Mouse (Mus musculus) right cerebral cortex, postnatal 25 days (tissue): Measurements from ENCODE around the gene Il5.
A peak's percentile ranks its signal among the peaks of the same experiment; 100 is the strongest.

ENCODE experiments used
- DNase-seq: peaks from one replicate; pipeline ENCODE4 v3.0.0; 2022

Il5 gene

DNA sequence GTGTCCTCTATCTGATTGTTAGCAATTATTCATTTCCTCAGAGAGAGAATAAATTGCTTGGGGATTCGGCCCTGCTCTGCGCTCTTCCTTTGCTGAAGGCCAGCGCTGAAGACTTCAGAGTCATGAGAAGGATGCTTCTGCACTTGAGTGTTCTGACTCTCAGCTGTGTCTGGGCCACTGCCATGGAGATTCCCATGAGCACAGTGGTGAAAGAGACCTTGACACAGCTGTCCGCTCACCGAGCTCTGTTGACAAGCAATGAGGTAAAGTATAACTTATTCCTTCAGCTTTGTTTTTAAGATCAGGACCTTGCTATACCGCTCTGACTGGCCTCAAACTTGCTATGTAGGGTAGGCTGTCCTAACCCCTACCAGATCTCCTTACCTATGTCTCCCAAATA, at the start of gene Il5:
Gene Il5, plus strand, starts transcription at position 80 of the 400 bp plus-strand sequence.
- DNase-seq: no peak

DNA sequence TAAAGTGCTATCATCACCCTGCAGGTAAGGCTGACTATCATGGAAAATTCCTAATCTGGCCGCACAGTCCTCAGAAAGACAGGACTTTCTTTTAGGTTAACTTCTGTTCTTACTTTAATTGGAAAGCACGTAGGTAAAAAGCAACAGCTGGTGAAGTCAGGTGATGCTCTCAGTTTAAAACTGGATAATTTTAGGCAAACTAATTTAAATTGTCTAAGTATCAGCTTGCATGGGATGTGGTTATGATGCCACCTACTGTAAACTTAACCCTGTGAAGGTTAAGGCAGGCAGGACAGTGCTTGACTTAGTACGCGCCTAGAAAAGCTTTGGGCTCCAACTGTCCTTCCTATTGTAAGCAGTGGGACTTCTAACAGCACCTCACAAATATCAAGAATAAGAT, 49.2 kb upstream of the Il5 start:
- no peak for DNase-seq

DNA sequence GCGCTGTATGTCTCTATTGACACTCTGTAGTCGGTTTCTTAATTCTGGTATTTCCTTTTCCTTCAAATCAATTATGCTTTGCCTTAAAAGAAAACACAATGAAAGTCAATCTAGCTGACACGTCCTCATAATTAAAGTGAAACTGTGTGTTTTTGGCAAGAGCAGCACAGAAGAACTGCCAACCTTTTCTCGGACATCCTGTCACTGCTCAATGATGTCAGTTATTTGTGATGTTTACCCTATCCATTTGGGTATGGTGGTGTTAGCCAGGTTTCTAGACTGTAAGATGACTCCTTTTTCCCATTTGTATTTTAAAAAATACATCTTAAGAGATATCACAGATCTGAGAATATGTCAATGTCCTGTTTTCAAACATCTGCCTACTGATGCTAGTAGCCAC, 40.5 kb upstream of the Il5 start:
- DNase-seq: no peak

DNA sequence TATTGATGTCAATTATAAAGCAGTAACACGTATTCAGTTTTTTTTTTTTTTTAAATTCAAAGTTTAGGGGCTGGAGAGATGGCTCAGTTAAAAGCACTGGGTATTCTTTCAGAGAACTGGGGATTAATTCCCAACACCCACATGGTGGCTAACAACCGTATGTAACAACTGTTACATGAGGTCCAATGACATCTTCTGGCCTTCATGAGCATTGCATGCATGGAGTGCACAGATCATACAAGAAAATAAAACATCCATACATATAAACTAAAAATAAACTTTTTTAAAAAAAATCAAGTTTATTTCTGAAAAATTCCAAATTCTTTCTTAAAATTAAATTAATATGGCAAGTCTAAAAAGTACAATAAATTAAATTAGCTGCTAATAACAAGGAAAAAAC, 38.9 kb upstream of the Il5 start:
- no peak for DNase-seq

DNA sequence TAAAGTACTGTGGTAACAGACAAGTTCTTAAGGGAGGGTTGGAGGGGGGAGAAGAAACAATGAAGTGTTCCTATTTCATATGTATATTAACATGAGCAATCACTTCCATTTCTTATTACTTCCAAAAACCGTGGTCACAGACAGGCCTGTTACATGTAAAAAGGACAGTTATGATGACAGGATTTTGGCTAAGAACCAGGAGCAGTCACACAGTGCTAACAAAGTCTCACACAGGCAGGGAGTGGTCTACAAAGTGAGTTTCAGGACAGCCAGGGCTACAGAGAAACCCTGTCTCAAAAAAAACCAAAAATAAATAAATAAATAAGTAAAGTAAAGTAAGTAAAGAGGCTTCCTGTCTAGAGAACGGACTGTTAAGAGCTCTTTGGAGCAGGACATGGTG, 38.4 kb upstream of the Il5 start:
- DNase-seq: no peak

DNA sequence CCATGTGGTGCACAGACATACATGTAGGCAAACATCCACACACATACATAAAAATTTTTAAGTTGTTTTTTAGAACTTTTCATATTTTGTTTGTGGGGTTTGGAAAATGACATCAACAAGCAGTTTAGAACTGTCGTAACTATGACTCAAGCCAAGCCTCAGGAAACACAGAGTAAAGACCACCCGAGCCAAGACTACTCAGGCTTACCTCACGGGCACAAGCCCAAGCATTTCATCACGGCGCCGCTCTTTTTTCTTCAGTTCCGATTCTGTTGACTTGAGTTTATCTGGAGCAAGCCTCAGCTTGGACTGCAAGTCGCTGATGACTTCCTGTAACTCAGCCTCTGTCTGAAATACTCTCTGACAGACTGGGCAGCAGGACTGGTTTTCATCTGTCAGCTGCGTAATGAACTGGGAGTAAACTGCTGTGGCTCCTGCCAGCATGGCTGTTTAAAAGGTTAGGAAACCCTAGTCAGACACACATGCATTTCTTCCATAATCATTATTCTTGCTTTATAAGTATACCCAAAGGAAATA, 37.5 kb upstream of the Il5 start:
- no peak for DNase-seq

DNA sequence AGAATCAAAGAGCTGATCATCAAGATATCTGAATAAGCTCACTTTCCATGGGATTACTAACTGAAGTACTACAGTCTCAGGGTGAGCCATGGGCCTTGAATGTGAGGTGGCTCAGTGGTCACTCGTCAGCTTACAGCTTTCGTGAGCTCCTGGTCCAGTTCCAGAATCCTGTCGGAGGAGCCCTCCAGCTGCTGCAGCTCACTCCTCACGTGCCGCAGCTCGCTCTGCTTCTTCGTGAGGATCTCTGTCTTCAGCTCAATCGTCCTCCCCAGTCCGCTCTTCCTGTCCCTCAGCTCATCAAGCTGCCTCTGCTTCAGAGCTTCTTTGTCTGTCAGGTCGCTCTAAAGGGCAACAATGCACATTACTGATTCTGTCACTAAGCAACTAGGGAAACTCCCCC, 28.6 kb upstream of the Il5 start:
- DNase-seq: no peak

DNA sequence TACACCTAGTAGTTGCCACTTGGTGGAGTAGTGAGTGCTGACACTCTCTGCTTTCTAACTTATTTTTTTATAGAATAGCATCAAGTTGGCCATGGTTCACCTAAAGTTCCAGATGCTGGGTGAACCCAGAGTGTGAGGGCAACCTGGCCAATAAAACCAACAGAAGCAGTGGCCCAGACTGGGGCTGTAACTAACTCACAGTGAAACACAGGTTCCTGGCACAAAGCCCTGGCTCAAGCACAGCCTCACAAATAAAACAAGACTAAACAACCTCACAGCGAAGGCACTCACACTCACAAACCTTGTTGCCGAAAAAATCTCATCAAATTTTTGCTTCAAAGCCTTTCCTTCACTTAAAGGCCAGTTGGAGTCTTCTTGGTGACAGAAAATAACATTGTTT, 22.1 kb upstream of the Il5 start:
- no peak for DNase-seq

DNA sequence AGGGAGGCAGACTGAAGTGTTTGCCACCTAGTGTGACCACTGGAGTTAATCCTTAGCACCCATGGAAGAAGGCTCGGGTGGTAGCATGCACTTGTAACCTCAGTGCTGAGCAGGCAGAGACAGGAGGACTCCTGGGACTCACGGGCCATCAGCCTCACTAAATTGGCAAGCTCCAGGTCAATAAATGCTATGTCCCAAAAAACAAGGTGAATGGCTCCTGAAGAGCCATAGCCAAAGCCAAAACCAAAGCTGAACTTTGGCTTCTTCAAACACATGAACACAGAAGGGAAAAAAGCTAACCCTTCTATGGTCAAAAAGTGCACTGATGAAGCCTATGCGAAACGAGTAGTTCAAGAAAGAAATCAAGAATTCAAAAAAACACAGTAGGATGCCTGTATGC, 21.2 kb upstream of the Il5 start:
- DNase-seq: no peak

DNA sequence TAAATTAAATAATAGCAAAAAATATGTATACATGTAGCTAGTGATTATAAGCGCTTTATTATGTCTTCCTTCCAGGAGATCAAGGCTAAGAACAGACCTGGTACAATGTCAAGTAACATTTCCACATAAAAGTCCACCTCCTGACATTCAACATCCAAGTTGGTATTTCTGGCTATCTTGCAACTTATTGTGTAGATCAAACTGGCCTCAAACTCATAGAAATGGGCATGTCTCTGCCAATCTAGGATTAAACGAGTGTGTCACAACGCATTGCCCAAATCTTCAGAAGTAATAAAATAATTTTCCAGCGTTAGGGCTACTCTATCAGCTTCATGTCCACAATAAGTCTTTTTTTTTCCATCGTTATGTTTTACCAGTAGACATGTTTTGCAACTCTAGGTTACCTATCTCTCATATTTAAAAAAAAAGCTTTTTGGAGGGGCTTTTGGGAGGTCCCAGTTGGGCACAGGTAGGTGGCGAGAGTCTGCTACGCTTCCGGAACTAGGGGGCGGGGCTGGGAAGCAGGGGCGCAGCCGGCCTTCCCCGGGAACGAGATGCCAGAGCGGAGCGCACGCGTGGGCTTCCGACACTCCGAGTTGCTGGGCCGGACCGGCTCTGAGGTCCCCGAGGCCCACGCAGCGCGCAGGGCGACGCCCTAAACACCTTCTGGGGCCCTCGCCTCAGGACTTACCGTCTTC, 14.2 kb upstream of the Il5 start:
- peak; percentile 13 for DNase-seq

DNA sequence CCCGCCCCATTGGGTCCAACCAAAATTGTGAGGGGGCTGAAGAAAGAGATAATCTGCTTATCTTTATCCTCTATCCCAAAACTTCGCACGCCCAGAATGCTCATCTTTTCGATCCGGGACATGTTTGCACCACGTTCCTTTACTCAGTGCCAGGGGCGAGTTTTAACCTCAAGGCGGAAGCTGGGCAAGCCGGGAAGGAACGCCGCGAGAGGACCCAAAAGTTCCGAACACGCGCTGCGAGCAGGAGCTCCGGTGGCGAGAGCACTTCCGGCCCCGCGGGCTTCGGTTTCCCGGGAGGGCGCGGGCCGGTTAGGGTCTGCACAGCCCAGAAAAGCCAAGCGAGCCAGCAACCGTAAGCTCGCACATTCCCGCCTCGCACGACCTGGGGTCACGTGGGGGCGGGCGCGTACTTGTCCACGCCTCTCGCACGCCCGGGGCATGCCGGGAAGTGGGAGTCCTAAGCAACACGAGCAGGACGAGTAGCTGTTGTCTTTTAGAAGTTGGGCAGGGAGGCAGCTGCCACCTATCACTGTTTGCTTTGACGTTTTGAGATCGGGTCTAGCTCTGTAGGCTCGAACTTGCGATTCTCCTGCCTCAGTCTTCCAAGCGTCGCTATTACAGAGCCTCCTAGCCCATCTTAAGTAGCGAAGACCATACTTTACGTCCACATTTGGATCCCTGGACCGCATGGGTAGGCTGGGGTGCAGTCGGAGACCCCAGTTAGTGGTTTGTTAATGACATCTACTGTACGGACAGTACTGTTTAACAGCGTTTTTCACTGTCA, 13.5 kb upstream of the Il5 start, which contains the start of gene Rad50:
Gene Rad50, minus strand, starts transcription at position 386 of the 784 bp plus-strand sequence.
- peak; percentile 91 for DNase-seq

DNA sequence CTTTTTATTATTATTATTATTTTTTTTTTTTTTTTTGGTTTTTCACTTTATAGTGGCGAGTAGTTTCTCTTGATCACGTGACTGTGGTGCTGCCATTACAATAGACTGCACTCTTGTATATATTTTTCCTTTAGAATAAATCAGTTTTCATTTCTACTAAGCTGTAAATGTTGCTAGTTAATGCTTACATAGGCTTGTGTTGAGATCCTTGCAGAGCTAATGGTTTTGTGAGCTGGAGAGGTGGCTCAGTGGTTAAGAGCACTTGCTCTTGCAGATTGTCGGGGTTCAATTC, 12.9 kb upstream of the Il5 start:
- no peak for DNase-seq

DNA sequence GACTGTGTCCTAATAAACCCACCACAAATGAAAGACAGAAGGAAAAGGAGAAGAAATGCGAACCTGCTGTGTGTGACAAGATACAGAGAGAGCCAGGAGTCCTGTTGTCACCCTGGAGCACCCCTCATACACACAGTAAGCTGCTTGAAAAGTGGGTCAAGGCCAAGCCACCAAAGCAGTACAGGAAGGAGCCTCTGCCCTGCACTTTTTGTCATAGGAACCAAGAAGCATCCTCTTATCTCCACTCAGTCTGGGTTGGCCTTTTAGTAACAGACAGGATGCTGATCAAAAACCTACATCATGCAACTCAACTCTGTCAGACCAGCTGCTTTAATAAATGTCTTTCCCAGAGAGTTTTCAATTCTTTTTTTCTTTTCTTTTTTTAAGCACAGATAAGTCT, 893 bp upstream of the Il5 start:
- DNase-seq: no peak

DNA sequence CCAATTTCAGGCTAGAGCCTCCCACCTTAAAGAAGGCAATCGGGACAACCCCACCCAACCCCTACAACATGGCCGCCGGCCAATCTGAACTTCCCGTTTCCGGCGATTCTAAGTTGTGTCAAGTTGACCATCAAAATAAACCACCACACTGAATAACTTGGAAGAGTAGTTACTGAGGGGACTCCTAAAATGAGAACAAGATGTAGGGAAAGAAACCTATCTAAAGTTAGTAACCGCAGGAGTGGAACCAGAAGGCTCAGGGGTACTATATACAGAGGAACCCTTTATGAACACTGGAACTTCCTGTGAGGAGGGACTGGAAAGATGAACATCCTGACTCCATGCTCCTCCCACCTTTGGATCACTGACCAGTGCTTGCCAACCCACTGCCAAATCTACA, 10.9 kb downstream of the Il5 start:
- no peak for DNase-seq

DNA sequence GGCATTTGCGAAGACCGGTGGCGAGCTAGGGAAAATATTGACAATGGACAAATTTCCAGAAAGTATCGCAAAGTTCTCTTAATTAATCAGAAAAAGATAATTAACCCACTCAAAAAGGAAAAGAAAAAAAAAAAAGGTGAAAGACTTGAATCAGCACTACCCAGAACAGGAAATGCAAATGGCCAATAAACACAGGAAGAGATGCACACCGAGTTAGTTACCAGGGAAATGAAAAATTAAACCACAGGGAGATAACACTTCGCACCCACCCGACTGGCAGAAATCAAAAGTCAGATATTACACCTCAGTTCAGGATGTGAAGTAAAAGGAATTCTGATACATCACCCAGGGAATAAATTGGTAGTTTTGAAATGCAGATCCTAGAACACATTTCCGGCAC, 11.7 kb downstream of the Il5 start:
- no peak for DNase-seq

DNA sequence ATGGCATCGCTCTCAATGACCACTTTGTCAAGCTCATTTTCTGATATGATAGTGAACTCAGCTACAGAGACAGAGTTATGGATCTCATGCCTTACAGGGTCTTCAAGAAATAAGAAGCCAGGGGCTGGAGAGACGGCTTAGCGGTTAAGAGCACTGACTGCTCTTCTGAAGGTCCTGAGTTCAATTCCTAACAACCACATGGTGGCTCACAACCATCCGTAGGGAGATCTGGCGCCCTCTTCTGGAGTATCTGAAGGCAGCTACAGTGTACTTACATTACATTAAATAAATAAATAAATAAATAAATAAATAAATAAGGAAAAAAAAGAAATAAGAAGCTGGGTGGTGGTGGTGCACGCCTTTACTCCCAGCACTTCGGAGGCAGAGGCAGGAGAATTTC, 13.2 kb downstream of the Il5 start:
- DNase-seq: no peak

DNA sequence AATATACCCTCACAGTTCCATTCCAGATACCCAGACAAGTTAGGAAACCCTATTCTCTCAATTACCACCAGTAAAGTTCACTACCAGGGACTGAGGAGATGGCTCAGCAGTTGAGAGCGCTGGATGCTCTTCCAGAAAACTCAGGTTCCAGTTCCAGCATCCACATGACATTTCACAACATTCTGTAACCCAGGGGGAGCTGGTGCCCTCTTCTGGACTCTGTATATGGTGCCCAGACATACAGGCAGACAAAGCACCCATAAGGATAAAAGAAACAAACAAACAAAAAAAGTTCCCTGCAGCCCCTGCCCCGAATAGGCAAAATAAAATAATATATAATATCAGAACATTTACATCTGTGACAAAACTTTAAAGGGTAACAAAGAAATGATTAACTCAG, 13.8 kb downstream of the Il5 start:
- DNase-seq: no peak

DNA sequence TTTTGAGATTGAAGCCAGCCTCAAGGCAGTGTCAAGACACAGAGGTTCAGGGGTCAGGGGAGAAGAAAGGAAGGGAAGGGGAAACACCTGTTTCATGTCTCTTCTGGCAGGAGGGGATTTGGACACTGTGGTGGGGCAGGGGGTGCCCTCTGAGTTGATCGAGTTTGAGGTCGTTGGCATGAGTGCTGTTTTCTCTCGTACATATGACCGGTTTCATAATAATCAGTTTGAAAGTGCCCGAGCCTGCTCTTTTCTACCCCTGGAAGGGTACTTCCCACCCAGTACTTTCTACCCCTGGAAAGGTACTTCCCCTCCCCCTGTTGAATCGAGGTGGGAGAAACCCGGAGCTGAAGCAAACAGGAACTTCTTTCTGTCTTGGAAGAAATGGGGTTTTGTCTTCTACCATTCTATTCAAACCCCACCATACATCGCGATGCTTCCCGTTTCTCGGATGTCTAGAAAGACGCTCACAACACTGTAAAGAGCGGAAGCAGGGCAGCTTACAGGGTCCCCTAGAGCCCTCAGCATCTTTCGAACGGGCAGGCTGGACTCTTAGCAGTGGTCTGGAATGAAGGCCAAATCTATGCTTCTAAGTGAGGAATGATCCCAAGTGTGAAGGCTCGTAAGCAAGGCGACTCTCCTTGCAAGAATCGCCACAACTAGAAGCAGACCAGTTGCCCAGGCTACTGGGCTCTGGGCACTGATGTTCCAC, 14.5 kb downstream of the Il5 start:
- DNase-seq: no peak

DNA sequence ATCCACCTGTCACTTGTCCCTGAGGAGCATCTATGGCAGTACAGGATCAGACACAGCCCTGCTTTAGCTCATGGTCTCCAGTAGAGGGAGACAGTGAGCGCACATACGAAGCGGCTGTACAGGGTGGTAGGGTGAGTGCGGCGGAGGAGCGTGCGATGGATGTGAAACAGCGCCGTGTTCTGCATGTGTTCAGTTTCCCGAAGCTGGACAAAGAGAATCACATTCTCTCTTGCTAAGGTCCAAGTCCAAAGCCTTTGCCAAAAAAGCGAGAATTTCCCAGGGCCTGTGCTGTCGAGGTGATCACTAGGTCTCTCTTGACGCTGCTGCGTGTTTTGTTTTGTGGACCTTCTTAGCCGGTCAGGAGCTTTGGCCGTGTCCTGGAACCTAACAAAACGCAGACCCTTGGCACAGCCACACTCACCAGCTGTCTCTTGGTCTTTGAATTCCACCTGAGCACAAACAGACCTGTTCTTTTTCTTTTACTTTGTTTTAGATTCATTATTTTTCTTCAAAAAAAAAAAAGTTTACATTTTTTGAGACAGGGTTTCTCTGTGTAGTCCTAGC, 15.2 kb downstream of the Il5 start:
- peak; percentile 24 for DNase-seq

DNA sequence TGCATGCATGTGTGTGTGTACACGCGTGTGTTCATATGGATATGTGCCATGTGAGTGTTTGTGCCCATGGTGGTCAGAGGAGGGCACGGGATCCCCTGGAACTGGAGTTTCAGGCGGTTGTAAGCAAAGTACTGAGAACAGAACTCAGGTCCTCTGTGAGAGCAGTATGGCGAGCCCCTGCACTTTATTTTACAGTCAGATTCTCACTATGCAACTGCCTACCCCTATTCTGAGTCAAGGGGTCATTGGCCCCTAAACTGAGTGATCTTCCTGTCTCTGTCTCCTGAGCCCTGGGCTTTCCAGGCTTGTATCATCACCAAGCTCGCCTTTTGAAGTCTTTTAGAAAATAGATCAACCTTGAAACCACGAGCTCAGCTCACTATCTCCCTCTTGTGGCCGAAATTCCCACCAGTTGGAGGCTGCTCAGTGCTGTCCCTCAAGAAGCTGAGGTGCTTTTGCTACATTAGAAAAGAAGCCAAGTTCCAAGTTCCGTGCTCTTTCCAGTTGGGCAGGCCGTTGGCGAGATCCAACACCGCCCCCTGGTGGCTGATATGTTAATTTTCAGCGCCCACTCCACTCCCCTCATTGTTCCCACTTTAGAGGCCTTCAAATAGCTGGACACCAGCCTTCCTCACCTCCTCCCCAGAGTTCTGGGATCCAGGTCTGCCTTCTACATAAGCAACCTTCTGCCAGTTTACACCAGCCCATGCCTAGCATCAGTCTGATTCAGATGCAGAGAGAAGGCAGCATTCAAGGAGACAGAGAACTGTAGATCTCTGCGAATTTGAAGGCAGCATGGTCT, 16.4 kb downstream of the Il5 start:
- peak; percentile 61 for DNase-seq

DNA sequence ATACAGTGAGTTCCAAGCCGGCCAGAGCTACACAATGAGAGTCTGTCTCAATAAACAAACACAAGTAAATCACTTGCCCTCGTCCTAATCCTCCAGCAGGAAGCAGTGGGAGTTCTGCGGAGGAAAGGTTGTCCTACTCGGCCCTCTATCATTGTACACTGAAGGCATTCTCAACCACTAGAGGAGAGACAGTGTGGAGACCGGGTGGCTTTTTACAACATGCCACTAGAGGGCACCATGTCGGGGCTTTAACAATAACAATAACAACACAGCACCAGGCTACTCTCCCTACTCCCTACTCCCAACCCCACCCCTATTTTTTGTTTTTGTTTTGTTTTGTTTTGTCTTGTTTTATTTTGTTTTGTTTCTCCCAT, 17.0 kb downstream of the Il5 start:
- peak; percentile 44 for DNase-seq

DNA sequence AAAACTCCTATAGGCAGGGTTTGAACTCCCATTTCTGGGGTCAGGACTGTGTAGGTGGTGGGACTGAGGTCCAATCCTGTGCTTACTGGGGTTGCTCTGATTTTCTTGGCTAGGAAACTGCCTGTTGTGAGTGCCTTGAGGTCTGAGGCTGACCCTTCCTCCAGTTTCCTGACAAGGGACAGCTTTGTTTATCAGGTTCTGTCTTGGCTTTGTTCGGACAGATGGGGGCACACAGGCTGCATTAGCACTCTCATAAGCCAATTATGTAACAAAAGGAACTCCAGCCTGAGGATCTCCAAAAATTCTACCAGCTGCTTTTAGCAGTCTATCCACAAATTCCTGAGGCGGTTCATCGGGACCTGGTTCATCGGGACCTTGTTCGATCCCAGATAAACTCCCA, 21.8 kb downstream of the Il5 start:
- DNase-seq: no peak

DNA sequence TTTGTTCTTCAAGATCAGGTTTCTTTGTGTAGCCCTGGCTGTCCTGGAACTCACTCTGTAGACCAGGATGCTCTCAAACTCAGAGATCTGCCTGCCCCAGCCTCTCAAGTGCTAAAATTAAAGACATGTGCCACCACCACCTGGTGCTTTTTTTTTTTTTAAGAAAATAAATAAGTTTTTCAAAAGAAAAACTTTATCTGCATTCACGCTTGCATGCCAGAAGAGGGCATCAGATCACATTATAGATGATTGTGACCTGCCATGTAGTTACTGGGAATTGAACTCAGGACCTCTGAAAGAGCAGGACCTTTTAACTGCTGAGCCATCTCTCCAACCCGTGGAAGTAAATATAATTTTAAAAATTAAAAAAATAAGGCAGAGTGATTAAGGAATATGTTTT, 24.7 kb downstream of the Il5 start:
- no peak for DNase-seq
